Mouse (Mus musculus): ENCODE data around the gene Ube2i. TPM values are rescaled to one million over a fixed set of nuclear protein-coding genes. Genes with fewer than 3 reads are reported as not detected.

Gene Ube2i
- polyA plus RNA-seq, 1 experiment: 190 TPM

DNA sequence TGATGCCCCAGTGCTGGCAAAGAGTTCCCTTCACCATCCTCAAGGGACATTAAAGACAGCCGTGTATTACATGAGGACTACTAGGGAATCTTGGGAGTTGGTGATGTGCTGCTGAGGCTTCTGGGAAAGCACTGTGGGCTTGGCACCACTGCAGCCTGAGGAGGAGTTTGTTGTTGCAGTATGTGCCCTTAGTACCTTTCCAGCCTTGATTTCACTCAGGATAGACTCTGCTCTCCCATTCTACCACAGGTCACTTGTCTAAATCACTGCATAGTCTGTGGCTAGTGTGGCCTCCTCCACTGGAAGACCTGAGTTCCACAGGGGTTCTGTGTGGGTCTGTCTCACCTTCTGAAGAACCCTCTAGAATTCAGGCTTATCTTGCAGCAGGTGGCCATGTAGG, 53.7 kb downstream of the Ube2i start:
- Histone ChIP-seq H3K4me1 (peaks cover 86% of the 10 kb centered on the region), H3K4me3 (replicated peaks) (peak overlapping the region; percentile 90), H3K9me3 (no peaks in the 10 kb centered on the region), H3K27me3 (replicated peaks) (no peaks in the 10 kb centered on the region), H3K36me3 (replicated peaks; ENCODE audit: low read length) (peaks cover 72% of the 10 kb centered on the region)
- no peak for TF ChIP-seq FLI1 (IDR thresholded peaks at IDR 0.05; ENCODE audit: low read length)
- no peak for TF ChIP-seq GATA1 (IDR thresholded peaks at IDR 0.05; ENCODE audit: borderline replicate concordance, low read length)

DNA sequence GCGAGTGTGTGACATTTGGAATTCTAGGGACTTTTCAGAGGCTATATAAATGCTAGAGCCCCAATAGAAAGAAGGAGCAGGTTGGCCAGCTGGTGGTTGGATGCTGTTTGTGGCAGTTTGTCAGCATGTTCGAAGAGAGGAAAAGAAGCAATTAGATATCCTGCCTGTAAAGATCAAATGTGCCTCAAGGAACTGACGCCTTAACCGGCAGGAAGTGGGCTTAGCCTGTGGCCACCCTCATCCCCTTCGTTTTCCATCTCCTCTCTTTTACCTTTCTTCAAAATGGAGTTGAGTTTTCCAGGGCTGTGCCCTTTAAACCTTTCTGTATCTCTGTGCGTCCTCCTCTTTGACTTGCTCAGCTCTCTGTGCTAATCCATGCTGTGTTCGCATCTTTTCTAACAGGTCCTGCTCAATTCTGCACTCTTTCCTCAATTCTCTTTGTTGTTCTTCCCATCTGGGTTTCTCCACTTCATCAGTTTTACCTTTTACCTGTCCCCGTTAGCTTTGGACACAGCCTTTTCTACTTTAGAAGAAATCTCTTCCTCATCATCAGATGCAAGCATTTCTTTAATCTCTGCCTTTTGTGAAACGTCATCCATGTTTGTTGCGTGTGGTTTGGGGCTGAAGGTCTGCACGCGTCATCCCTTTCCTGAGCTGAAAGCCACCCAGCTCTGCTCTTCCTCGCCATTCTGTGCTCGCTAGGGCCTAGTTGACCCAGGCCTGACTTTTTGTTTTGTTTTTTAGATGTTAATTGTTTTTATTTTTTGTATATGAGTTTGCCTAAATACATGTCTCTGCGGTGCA, 54.7 kb downstream of the Ube2i start:
- peaks cover 75% of the 10 kb centered on the region for H3K36me3 ChIP-seq (replicated peaks; ENCODE audit: low read length)
- H3K4me1 ChIP-seq: peaks cover 82% of the 10 kb centered on the region
- no peak for TF ChIP-seq GATA1 (IDR thresholded peaks at IDR 0.05; ENCODE audit: borderline replicate concordance, low read length)
- no peak for TF ChIP-seq FLI1 (IDR thresholded peaks at IDR 0.05; ENCODE audit: low read length)
- H3K9me3 ChIP-seq: no peaks in the 10 kb centered on the region
- no peaks in the 10 kb centered on the region for H3K27me3 ChIP-seq (replicated peaks)
- H3K4me3 ChIP-seq (replicated peaks): peak overlapping the region; percentile 42

DNA sequence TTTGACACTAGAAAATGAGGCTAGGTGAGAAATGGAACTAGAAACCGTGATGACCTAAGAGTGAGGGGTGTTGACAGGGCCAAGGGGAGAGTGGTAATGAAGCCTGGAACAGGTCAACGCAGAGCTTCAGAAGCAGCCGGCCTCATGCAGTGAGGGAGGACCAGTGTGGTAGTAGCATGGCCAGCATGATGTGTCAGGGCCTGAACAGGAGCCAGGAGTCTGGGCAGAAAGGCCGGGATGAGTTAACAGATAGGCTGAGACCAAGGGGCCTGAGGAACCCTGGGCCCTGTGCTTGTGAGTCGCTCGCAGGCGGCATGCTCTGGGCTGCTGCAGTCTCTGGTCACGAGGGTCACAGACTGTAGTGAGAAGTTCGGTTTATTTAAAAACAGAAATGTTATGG, 55.5 kb downstream of the Ube2i start:
- peaks cover 78% of the 10 kb centered on the region for H3K36me3 ChIP-seq (replicated peaks; ENCODE audit: low read length)
- peaks cover 78% of the 10 kb centered on the region for H3K4me1 ChIP-seq
- H3K4me3 ChIP-seq (replicated peaks): peak overlapping the region; percentile 35
- H3K27me3 ChIP-seq (replicated peaks): no peaks in the 10 kb centered on the region
- no peaks in the 10 kb centered on the region for H3K9me3 ChIP-seq
- TF ChIP-seq GATA1 (IDR thresholded peaks at IDR 0.05; ENCODE audit: borderline replicate concordance, low read length) (no peak), FLI1 (IDR thresholded peaks at IDR 0.05; ENCODE audit: low read length) (no peak)

DNA sequence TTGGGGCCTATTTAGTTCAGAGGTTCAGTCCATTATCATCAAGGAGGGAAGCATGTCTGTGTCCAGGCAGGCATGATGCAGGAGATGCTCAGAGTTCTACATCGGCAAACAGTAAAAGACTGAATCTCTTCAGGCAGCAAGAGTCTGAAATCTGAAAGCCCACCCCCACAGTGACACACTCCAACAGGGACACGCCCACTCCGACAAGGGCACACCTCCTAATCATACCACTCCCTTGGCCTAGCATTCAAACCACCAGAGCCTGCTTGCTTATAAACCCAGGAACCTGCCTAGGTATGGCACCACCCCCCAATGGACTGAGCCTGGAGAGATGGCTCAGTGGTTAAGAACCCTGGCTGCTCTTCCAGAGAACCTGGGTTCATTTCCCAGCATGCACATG, 59.0 kb downstream of the Ube2i start:
- H3K36me3 ChIP-seq (replicated peaks; ENCODE audit: low read length): peaks cover 98% of the 10 kb centered on the region
- no peak for TF ChIP-seq GATA1 (IDR thresholded peaks at IDR 0.05; ENCODE audit: borderline replicate concordance, low read length)
- H3K9me3 ChIP-seq: no peaks in the 10 kb centered on the region
- no peak overlapping the region for H3K4me3 ChIP-seq (replicated peaks)
- H3K4me1 ChIP-seq: peaks cover 57% of the 10 kb centered on the region
- no peaks in the 10 kb centered on the region for H3K27me3 ChIP-seq (replicated peaks)

Other genes starting within 250 kb of the Ube2i start
- gene Tmem204, start 191.0 kb downstream of the Ube2i start, polyA plus RNA-seq (2012; ENCODE audit: insufficient read depth, low replicate concordance): not detected in 2 replicates
- gene Telo2, start 158.7 kb downstream of the Ube2i start, polyA plus RNA-seq (2012; ENCODE audit: insufficient read depth, low replicate concordance): 9.1 and 27.2 TPM in 2 replicates
- gene Ptx4, start 153.9 kb downstream of the Ube2i start, polyA plus RNA-seq (2012; ENCODE audit: insufficient read depth, low replicate concordance): 0.12 TPM in 1 of 2 replicates, not detected in the other
- gene Clcn7, start 141.2 kb downstream of the Ube2i start, polyA plus RNA-seq (2012; ENCODE audit: insufficient read depth, low replicate concordance): 17.8 and 22.0 TPM in 2 replicates
- gene Ccdc154, start 112.2 kb downstream of the Ube2i start, polyA plus RNA-seq (2012; ENCODE audit: insufficient read depth, low replicate concordance): not detected in 2 replicates
- gene Gm38655, start 99.2 kb downstream of the Ube2i start, polyA plus RNA-seq (2012; ENCODE audit: insufficient read depth, low replicate concordance): not detected in 2 replicates
- gene BC003965, start 90.1 kb downstream of the Ube2i start, polyA plus RNA-seq (2012; ENCODE audit: insufficient read depth, low replicate concordance): 31.5 and 33.2 TPM in 2 replicates
- gene Unkl, start 86.2 kb downstream of the Ube2i start, polyA plus RNA-seq (2012; ENCODE audit: insufficient read depth, low replicate concordance): 20.2 and 51.9 TPM in 2 replicates
- 27.2 and 30.1 TPM in 2 replicates for gene Gnptg, start 34.5 kb downstream of the Ube2i start, polyA plus RNA-seq (2012; ENCODE audit: insufficient read depth, low replicate concordance)
- 12.5 and 25.4 TPM in 2 replicates for gene Tsr3, start 34.5 kb downstream of the Ube2i start, polyA plus RNA-seq (2012; ENCODE audit: insufficient read depth, low replicate concordance)
- 1.7 and 2.7 TPM in 2 replicates for gene Baiap3, start 18.3 kb downstream of the Ube2i start, polyA plus RNA-seq (2012; ENCODE audit: insufficient read depth, low replicate concordance)
- 1.5 and 34.1 TPM in 2 replicates for gene Prss34, start 23.8 kb upstream of the Ube2i start, polyA plus RNA-seq (2012; ENCODE audit: insufficient read depth, low replicate concordance)
- gene Prss28, start 34.0 kb upstream of the Ube2i start, polyA plus RNA-seq (2012; ENCODE audit: insufficient read depth, low replicate concordance): 0.68 TPM in 1 of 2 replicates, not detected in the other
- not detected in 2 replicates for gene Prss29, start 44.0 kb upstream of the Ube2i start, polyA plus RNA-seq (2012; ENCODE audit: insufficient read depth, low replicate concordance)
- 0.23 TPM in 1 of 2 replicates, not detected in the other for gene Tpsab1, start 70.9 kb upstream of the Ube2i start, polyA plus RNA-seq (2012; ENCODE audit: insufficient read depth, low replicate concordance)
- gene Tpsb2, start 91.7 kb upstream of the Ube2i start, polyA plus RNA-seq (2012; ENCODE audit: insufficient read depth, low replicate concordance): 0.26 TPM in 1 of 2 replicates, not detected in the other
- not detected in 2 replicates for gene Tpsg1, start 94.7 kb upstream of the Ube2i start, polyA plus RNA-seq (2012; ENCODE audit: insufficient read depth, low replicate concordance)
- not detected in 2 replicates for gene Cacna1h, start 159.2 kb upstream of the Ube2i start, polyA plus RNA-seq (2012; ENCODE audit: insufficient read depth, low replicate concordance)
- not detected in 2 replicates for gene Tekt4, start 180.0 kb upstream of the Ube2i start, polyA plus RNA-seq (2012; ENCODE audit: insufficient read depth, low replicate concordance)
- gene Sstr5, start 222.7 kb upstream of the Ube2i start, polyA plus RNA-seq (2012; ENCODE audit: insufficient read depth, low replicate concordance): not detected in 2 replicates